Mouse (Mus musculus): ENCODE results near the gene Dxo.

Dxo gene

DNA sequence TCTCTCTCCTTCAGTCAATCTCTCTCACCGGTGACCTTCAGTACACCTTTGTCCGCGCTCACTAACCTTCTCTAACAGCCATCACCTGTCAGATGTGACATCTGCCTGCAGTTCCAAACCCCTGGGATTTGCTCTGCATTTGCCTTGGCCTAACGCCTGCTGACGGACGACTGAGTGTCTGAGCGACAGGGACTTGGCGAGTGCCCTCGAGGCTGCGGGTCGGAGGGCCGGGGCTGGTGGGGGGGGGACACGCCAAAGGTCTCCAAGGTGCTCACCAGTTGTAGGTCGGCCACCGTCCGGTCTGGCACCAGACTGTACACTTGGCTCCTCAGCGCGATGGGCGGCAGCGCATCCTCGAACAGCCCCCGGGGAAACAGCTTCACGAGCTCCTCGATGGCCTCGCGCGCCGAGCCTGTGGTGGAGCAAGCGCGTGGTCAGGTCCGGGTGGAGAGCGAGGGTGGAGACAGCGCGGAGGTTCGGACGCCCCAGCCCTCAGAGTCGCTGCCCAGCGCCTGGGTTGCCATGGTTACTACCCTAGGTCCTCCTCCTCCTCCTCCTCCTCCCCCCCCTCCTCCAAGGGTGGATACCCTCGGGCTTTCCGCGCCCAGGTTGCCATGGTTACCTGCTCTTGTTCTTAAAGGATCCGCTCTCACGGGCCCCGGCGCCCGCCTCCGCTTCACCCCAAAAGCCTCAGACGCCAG lies 514 bp upstream of the Dxo start:
- no peak for DNase-seq (ENCODE audit: low spot score)

DNA sequence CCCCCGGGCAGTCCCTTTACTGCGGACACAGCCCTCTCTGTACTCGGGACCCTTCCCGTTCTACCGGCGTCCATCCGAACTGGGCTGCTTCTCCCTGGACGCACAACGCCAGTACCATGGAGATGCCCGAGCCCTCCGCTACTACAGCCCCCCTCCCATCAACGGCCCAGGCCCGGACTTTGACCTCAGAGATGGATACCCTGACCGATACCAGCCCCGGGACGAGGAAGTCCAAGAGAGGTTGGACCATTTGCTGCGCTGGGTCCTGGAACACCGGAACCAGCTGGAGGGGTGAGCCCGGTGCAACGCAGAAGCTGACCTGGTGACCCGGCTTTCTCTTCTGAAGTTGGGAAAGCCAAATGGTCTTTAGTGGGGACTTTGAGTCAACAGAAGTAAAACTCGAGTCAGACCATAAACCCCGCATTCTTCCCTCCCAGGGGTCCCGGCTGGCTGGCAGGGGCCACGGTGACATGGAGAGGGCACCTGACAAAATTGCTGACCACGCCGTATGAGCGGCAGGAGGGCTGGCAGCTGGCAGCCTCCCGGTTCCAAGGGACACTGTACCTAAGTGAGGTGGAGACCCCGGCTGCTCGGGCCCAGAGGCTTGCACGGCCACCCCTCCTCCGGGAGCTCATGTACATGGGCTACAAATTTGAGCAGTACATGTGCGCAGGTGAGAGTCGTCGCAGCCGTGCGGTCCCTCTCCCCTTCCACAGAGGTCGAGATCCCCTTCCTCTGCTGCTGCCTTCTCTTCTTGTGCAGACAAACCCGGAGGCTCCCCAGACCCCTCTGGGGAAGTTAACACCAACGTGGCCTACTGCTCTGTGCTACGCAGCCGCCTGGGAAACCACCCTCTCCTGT lies 875 bp downstream of the Dxo start:
- DNase-seq (ENCODE audit: low spot score): no peak

DNA sequence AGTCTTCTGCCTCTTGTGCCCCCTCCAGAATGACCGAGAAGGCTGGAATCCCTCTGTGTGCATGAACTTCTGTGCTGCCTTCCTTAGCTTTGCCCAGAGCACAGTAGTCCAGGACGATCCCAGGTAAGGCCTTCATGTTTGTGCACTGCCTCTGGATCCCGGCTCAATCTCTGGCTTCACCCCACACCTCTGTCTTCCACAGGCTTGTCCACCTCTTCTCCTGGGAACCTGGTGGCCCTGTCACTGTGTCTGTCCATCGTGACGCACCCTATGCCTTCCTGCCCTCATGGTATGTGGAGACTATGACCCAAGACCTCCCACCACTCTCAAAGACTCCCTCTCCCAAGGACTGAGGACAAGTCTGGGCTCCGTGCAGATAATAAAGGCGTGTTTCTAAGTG lies 2.0 kb downstream of the Dxo start:
- no peak for DNase-seq (ENCODE audit: low spot score)

DNA sequence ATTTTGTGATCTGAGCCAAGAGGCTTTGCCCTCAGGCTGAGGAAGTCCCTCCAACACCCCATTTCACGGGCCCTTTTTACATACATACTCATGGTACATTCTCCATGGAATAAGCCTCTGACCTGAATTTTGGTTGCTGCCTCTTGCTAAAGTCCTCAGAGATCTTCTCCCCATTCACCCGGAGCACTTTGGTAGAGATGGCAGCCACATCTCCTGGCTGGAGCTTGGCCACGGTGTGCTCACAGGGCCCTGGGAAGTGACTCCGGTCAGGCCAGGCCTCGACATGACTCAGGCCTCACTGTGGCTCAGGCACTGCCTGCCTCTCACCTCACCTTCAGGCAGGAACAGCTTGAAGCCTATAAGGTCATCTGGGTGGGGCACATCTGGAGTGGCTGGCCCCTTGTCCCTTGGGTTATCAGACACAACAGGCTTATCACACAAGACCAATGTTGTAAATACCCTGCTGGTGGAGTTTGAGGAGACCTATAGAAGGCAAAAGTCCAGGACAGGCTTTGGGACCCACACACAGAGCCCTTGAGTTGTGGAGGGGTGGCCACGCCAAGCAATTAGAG lies 4.0 kb downstream of the Dxo start:
- no peak for DNase-seq (ENCODE audit: low spot score)

DNA sequence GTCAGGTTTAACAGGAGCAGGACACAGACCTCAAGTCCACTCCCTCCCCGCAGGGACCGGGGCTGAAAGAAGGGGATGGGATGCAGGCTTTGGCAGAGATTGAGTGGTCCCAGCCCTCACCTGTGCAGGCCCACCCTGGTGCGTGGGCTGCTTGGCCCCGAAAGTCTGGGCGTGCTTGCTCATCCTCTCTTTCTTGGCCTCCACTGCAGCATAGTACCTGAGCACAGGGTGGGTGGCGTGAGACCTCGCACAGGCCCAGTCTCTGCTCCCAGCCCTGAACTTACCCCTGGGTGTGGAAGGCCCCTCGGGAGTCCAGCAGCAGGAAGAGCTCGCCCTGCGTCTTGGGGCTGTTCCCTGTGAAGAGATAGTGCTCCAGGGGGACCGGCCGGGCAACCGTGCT lies 8.1 kb downstream of the Dxo start:
- no peak for DNase-seq (ENCODE audit: low spot score)

DNA sequence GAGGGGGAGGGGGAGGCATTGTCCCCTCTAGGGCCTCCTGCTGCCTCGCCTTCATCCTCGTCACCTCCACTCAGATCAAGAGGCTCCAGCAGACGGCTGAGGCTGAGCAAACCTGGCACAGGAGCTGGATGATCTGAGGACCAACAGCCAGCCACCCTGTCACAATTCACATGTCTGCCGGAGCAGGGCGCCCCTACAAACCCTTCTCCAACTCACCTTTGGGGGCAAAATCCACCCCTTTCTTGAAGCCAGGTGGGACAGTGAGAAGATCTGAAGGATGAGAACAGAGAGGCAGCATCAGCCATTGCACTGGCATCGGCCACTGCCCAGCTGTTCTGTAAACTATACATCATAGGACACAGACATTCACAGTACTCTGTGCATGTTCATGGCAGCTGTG lies 10.4 kb downstream of the Dxo start:
- DNase-seq (ENCODE audit: low spot score): no peak

DNA sequence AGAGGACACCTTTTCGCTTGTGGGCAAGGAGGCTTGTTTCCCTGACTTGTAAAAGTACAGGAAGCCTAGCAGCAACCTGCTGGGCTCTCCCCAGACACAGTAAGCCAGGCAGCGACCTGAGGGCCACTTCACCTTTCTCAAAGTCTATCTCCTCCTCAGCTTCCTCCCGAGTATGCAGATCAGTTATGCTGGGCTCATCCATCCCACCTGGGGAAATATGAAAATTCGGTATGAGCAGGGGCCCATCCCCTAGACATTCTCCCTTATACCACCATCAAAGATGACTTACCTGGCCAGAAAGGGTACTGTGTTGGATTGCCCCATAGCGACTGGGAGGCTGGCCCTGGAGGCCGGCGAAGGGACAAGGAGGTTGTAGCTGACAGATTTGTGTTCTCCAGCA lies 10.8 kb downstream of the Dxo start:
- no peak for DNase-seq (ENCODE audit: low spot score)

DNA sequence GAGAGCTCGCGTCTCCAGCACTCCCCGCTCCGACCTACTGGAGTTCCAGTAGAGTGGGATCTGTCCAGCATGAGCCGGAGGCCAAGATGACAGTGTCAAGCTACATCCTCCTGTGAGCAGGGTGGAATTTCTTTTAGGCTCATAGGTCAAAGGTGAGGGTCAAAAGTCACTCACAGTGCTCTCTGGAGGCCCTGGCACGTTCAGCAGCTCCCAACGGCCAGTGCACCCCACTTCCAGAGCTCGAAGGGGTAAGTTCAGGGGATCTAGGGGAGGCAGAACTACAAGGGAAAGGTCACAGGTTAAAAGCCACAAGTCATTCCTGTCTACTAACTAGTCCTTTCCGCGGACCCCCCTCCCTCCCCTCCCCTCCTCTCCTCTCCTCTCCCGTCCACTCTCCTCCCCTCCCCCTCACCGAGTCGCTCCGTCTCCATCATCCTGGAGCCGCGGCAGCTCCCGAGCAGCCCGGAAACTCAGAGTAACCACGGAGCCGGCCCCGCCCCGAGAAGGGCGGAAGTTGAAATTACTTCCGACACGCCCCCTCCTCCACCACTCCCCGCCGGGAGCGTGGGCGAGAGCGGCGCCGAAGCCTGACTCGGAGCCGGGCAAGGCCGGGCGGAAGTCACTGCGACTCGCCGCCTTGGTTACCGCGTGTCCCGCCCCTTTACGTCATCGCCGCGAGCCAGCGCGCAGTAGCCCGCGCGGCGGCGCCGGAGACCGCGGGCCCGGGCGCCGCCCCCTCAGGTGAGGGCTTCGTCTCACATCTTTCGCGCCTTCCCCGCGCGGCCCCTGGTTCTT lies 13.1 kb downstream of the Dxo start, which contains the start of the genes Skiv2l and Nelfe:
Skiv2l (minus strand) TSS at position 489 of the 795 bp plus-strand sequence.
Nelfe (plus strand) TSS at position 670 of the 795 bp plus-strand sequence.
- DNase-seq (ENCODE audit: low spot score): peak; percentile 92

DNA sequence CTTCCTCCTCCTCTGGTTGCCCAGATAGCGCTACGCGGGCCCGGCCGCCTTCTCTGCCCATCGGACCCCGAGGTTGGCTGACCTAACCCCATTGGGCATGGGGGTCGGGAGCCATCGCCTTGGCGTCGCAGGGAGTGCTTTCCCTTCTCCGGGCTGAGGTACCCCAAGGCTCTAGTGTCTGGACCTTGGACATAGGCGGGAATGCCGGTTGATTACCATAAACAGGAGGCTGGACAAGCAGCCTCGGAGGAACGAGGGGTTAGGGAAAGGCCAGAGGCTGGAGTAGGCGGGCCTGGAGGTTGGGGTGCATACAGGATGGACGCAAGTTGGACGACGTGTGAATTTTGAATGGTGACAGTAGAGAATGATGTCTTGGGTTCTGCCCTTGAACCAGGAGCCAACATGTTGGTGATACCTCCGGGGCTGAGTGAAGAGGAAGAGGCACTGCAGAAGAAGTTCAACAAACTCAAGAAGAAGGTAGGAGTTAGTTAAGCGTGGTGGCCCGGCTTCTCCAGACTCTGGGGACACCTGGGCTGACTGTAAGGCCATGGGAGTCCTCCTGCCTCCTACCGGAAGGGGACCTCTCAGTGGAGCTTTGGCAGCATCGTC lies 13.8 kb downstream of the Dxo start:
- no peak for DNase-seq (ENCODE audit: low spot score)

DNA sequence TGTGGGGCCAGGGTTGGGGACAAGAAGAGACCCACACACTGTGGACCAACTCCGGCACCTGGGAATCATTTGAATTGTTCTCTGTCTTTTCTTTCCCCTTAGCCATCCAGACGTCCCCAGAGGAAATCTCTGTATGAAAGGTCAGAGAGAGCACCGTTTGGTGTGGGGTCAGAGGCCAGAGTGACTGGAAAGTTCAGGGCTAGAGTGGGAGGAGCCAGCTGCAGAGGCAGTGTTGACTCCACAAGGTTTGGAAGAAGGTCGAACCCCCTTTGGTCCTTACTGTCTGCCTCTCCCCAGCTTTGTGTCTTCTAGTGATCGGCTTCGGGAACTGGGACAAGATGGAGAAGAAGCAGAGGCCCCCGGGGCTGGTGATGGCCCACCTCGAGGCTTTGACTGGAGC lies 16.7 kb downstream of the Dxo start:
- DNase-seq (ENCODE audit: low spot score): no peak

DNA sequence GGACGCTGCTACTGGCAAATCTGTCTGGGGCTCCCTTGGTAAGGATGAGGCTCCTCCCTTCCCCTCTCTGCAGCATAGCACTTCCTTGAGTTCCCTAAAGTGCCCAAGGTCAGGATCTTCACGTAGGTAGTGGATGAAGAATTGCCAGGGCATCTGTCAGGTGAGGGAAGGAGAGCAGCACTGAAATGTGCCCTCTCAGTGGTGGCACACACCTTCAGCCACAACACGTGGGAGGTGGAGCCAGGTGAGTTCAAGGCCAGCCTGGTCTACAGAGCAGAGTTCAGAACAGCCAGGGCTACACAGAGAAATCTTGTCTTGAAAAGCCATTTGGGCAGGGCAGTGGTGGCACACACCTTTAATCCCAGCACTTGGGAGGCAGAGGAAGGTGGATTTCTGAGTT lies 17.9 kb downstream of the Dxo start:
- no peak for DNase-seq (ENCODE audit: low spot score)

DNA sequence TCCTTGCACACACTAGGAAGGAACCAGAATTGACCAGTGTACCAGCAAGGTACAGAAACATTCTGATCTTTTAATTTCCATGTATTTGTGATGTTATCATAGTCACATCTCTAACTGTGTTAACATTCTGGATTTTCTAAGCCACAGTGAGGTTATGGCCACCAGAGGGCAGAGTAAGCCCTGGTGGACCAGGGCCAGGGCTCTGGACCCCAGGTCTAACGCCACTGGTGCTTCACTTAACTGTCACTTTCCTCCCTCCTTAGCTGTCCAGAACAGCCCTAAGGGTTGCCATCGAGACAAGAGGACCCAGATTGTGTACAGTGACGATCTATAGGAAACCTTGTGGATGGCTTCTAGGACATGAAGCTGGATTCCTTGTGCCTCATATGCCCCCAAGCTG lies 19.0 kb downstream of the Dxo start:
- DNase-seq (ENCODE audit: low spot score): no peak

DNA sequence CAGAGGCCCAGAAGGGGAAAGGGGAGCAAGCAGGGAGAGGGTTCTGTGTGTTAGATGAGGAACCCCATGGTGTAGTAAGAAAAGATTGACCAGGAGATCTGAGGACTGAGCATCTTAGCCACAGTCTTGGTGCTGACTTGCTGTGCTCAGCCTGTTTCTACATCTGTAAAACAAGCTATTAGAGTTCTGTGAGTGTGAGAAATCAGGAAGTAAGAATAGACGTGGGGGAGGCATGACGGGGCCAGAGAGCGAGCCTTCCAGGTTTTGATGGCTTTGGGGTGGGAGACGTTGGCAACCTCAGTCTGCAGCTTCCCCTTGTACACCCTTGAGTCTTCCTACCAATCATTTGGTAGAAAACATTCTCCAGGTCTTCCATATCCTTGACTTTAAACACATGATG lies 21.9 kb downstream of the Dxo start:
- no peak for DNase-seq (ENCODE audit: low spot score)

DNA sequence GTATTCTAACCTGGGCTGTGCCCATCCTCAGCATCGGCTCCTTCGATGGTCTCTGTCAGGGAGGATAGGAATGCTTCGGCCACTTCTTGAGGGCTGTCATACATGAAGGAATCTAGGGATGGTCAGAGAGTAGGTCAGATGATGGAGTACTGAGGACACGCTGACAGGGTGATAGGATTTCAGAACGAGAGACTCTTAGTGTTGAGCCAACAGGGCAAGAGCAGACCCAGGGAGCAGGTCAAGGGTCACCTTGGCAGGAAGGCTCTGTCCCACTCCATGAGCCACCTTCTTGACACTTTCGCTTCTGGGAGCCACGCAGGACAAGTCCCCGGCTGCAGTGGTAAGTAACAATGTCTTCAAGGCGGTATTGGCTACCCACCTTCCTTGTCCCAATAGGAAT lies 23.7 kb downstream of the Dxo start:
- DNase-seq (ENCODE audit: low spot score): no peak

DNA sequence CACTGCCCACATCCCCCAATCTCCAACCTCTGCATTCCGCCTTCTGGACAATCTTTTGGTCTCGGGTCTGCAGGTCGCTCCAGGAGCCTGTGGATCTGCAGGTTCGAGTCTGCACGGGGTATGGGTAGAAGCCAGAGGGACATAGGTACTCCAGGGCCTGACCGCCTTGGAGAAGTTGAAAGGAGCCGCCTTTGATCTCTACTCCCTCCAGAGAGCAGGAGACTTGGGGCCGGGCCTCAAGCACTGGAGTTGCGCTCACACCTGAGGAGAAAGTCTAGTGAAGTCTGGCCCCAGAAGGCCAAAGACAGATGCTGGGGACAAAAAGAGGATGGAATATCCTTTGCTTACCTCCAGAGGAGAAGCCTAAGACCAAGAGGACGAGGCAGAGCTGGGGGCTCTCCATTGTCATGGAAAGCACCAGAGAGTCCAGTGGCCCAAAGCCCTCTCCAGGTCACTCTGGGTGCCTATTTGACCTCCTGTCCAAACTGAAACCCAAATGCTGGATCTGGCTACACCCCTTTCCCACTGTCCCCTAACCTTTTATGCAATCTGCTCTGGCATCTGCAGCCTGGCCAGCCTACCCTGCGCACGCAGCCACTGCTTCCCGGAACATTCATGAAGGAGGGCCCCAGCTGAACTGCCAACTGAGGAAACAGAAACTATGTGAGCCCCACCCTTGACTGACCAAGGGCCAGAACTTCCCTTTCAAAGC lies 25.0 kb downstream of the Dxo start:
- no peak for DNase-seq (ENCODE audit: low spot score)

DNA sequence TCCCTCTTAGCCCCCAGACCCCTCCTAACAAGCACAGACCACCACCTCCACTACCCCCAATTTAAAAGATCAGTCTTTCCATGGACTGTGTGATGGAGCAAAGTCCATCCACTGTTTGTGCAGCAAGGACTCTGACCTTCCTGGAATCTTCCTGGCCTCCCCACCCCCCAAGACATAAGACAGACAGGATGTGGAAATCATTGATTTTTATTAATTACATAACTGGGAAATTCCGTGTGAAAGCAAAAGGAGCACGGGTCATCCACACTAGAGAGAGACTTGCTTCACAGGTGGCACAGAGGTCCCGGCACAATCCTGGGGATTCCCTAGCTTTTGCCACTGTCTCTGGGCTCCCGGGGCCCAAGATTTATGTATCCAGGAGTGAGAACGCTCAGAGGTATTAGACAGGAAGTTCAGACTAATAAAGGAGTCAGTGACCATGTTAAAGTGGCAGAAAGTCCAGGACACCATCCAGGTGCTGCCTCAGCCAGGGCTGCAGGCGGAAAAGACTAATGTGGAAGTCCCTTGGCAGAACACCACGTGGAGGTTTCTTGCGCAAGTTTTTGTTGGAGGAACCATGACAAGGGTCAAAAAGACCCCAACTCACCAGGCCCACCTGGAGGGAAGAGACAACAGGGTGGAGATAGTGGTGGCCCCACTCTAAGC lies 25.7 kb downstream of the Dxo start, which contains the start of gene Cfb:
Cfb (minus strand) TSS at position 103 of the 666 bp plus-strand sequence.
- DNase-seq (ENCODE audit: low spot score): no peak

DNA sequence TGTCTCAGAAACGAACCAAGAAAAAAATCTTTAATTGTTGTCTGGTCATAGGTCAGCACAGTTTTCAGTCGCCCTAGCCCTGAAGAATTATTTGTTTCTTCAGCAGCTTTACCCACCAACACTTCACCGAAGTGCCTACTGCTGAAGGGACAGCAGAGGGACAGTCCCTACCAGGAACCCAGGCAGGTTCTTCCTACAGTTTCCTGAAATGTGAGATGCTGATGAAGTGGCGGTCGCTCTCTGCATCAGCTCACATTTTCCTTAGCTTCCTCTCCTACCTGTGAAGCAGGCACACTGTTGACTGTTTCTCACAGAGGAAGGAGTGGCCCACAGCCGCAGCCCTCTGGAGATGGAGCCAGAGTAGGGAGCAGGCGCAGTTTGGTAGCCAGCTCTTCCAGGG lies 29.2 kb downstream of the Dxo start:
- no peak for DNase-seq (ENCODE audit: low spot score)

DNA sequence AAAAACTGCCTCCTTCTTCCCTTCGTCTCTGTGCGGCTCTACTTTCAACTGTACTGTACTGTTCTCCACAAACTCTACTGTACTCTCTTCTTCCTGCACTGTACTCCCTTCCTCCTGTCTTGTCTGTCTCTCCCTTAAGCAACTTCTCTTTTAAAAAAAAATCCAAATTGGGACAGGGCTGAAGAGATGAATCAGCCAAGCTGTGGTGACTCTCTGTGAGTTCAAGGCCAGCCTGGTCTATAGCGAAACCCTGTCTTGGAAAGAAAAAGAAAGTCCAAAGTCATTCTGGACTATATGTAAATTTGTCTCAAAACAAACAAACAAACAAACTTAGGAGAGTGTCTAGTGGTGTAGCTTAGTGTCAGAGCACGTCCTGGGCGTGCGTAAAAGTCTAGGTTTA lies 37.5 kb downstream of the Dxo start:
- no peak for DNase-seq (ENCODE audit: low spot score)

DNA sequence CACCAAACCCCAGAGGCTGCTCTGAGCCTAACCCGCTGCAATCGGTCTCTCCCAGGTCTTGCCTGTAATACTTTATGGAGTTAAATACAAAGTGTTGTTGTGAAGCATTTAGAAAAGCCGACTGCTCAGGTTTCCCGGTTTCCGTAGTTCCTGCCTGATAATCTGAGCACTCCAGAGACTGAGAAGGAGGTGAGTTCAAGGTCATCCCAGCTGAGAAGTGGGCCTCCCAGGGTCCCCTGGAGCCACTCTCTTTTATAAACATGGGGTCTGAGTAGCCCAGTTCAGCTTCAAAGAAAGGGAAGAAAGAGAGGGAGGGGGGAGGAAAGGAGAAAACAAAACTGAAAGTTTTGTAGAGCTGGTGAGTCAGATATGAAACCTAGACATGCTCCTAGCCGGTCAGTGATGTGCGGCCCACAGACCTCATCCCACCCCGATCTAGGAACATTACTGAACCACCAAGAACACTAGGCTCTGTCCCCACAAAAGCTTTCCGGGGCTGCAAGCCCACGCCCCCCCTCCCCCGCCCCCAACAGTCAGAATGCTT lies 42.6 kb downstream of the Dxo start, which contains the start of gene Zbtb12:
Zbtb12 (plus strand) TSS at position 148 of the 544 bp plus-strand sequence.
- no peak for DNase-seq (ENCODE audit: low spot score)

DNA sequence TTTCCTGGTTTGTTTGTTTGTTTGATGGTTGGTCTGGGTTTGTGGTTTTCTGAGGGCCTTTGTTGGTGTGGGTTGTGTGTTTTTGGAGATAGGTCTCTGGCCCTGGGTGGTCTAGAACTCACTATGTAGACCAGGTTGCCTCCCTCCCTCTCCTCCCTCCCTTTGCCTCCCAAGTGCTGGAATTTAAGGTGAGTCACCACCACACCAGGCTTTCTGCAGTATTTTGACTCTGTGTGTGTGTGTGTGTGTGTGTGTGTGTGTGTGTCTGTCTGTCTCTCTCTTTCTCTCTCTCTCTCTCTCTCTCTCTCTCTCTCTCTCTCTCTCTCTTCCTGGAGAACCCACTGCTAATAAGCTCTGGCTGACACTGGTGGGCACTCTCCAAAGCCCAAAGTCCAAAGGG lies 44.3 kb downstream of the Dxo start:
- DNase-seq (ENCODE audit: low spot score): no peak

Measured in urinary bladder, postnatal 10 days (tissue).